Mouse (Mus musculus) forebrain, embryonic 14.5 days (tissue): ENCODE data around the gene Ntn5. TPM values are rescaled to one million over a fixed set of nuclear protein-coding genes. Genes with fewer than 3 reads are reported as not detected.
A peak's percentile ranks its signal among the peaks of the same experiment; 100 is the strongest.

Source experiments
- ATAC-seq: fragments of 200-750 bp; cut with Nextera tagmentation; 2 replicates; pipeline ENCODE4 v1.8.0; 2017; ENCODE audit warnings: mild to moderate bottlenecking, moderate library complexity
- DNase-seq: peaks from one replicate; pipeline ENCODE4 v3.0.0-alpha.2; 2015; ENCODE audit warnings: low spot score
- H3K27ac ChIP-seq: fragments of 300-500 bp; sonication (generic); 2 replicates; pipeline ENCODE4 v1.5.1; 2014; ENCODE audit warnings: low read depth, mild to moderate bottlenecking, control low read depth, low read length, moderate library complexity
- H3K27me3 ChIP-seq: fragments of 300-500 bp; sonication (generic); replicated peaks from 2 replicates; pipeline ENCODE4 v1.6.1; 2014; ENCODE audit warnings: low read length, control low read depth, mixed read lengths; ENCODE audit not compliant: control insufficient read depth, insufficient read depth
- H3K36me3 ChIP-seq: fragments of 300-500 bp; sonication (generic); 2 replicates; pipeline ENCODE4 v1.6.1; 2014; ENCODE audit warnings: low read length, control low read depth; ENCODE audit not compliant: control insufficient read depth, insufficient read depth
- H3K4me1 ChIP-seq: fragments of 300-500 bp; sonication (generic); 2 replicates; pipeline ENCODE4 v1.6.1; 2014; ENCODE audit warnings: antibody characterized with exemption, low read length, control low read depth; ENCODE audit not compliant: control insufficient read depth, insufficient read depth
- H3K4me2 ChIP-seq: fragments of 300-500 bp; sonication (generic); 2 replicates; pipeline ENCODE4 v1.6.1; 2014; ENCODE audit warnings: mild to moderate bottlenecking, control low read depth, low read length
- H3K4me3 ChIP-seq: fragments of 300-500 bp; sonication (generic); 2 replicates; pipeline ENCODE4 v1.5.1; 2014; ENCODE audit warnings: low read depth, low read length, control low read depth
- H3K9ac ChIP-seq: fragments of 300-500 bp; sonication (generic); 2 replicates; pipeline ENCODE4 v1.6.1; 2014; ENCODE audit warnings: mild to moderate bottlenecking, low read length, control low read depth, moderate library complexity
- H3K9me3 ChIP-seq: fragments of 300-500 bp; sonication (generic); replicated peaks from 2 replicates; pipeline ENCODE4 v1.6.1; 2016; ENCODE audit warnings: low read length, control low read depth, mixed read lengths; ENCODE audit not compliant: control insufficient read depth
- WGBS: fragments of 180-500 bp; shearing (Covaris S2); extraction: QIAGEN DNeasy Blood & Tissue Kit; methylation state at CpG from one replicate; pipeline ENCODE4 v1.1.7; 2014; 5-methylcytosine and 5-hydroxymethylcytosine counted together
- polyA plus RNA-seq: library from polyadenylated mRNA; unstranded; fragments of >200 nt; fragmentation: Nextera tagmentation; extraction: Ambion mirVana; gene quantifications from 2 replicates; pipeline ENCODE4 v1.2.1, GENCODE M21; 2014

Gene Ntn5
- polyA plus RNA-seq, 1 experiment from 2014 or later, result 0.41 TPM

DNA sequence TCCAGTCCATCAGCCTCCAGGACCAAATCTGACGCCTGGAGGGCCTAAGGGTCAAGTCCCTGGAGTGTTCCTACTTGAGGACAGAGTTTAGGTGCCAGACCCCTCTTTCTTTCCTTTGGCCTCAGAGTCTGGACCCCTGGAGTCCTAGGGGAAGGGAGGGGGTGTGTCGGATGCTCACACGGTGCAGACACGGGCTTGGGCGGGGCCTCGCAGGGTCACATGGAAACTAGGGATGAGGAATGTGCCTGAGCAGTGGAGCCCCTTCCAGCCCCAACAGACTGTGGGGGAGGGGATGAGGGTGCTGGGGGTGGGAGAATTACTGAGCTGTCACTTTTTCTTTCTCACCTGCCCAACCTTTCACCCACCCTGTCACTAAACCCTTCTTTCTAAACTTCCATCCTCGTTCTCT, 22.1 kb downstream of the Ntn5 start:
- Histone ChIP-seq H3K27ac (no peak overlapping the region; the same call in 1 of the 2 replicates), H3K9me3 (no peaks in the 10 kb centered on the region), H3K4me3 (peak overlapping the region; percentile 52), H3K27me3 (no peaks in the 10 kb centered on the region), H3K4me1 (peaks cover 46% of the 10 kb centered on the region), H3K4me2 (peak overlapping the region; percentile 98), H3K36me3 (peaks cover 14% of the 10 kb centered on the region), H3K9ac (peak overlapping the region; percentile 75)
- DNase-seq (no peak), ATAC-seq (no peak)
- 0% methylated on average over 7 of the region's 7 CpGs for WGBS

DNA sequence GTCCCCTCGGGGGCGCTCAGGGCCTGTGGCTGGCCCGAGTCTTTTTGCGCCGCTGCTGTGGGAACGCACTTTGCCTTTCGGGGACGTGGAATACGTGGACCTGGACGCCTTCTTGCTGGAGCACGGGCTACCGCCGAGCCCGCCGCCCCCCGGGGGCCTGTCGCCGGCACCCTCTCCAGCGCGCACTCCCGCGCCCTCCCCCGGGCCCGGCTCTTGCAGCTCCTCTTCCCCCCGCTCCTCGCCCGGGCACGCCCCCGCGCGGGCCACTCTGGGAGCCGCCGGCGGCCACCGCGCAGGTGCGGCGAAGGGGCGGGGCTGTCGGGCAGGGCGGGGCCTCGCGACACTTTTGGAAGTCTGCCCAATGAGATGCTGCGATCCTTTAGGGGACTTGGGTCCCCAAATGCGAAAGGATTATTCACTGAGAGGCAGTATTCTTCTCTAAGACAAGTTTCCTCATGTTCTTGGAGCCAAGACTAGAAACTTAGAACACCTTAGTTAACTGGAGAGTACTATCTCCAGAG, 23.0 kb downstream of the Ntn5 start:
- DNase-seq (peak; percentile 82), ATAC-seq (peak; percentile 4; the same call in 1 of the 2 replicates)
- 0% methylated on average over 35 of the region's 45 CpGs for WGBS
- Histone ChIP-seq H3K4me3 (peak overlapping the region; percentile 52), H3K36me3 (peaks cover 23% of the 10 kb centered on the region), H3K9me3 (no peaks in the 10 kb centered on the region), H3K27me3 (no peaks in the 10 kb centered on the region), H3K9ac (peak overlapping the region; percentile 75), H3K4me1 (peaks cover 42% of the 10 kb centered on the region), H3K27ac (peak overlapping the region; percentile 63; the same call in 1 of the 2 replicates), H3K4me2 (peak overlapping the region; percentile 98)

DNA sequence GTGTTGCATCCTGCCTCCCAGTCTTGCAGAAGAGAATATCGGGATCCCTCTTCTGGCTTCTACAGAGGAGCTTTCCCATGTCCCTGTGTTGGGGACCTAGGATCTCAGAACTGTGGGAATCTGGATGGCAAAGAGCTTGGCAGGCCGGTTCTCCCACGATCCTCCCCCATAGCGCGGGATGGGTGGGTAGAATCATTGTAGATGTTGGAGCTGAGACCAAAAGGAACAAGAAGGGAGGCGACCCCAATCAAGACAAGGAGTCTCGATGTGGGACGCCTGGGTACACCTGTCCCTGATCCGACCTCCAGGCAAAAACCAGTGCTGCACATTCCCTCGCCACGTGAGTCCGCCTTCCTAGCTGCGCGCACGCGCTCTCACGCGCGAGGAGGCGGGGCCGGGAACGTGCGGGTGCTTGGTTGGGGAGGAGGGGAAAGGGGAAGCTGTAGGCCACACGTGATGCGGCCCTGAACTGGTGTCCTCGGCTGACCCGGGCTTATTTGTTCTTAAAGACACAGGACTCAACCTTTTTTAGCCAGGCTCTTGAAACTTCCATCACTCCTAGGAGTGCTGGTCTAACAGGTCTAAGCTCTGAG, 23.6 kb downstream of the Ntn5 start:
- no peaks in the 10 kb centered on the region for H3K9me3 ChIP-seq
- peak overlapping the region; percentile 98 for H3K4me2 ChIP-seq
- H3K4me1 ChIP-seq, result peaks cover 42% of the 10 kb centered on the region
- H3K36me3 ChIP-seq, result peaks cover 30% of the 10 kb centered on the region
- DNase-seq (peak; percentile 87), ATAC-seq (peak; percentile 4; the same call in 1 of the 2 replicates)
- H3K27me3 ChIP-seq, result no peaks in the 10 kb centered on the region
- H3K4me3 ChIP-seq, result peak overlapping the region; percentile 52
- peak overlapping the region; percentile 63; the same call in 1 of the 2 replicates for H3K27ac ChIP-seq
- peak overlapping the region; percentile 75; the same call in 1 of the 2 replicates for H3K9ac ChIP-seq
- under 1% methylated on average over 27 of the region's 27 CpGs for WGBS

DNA sequence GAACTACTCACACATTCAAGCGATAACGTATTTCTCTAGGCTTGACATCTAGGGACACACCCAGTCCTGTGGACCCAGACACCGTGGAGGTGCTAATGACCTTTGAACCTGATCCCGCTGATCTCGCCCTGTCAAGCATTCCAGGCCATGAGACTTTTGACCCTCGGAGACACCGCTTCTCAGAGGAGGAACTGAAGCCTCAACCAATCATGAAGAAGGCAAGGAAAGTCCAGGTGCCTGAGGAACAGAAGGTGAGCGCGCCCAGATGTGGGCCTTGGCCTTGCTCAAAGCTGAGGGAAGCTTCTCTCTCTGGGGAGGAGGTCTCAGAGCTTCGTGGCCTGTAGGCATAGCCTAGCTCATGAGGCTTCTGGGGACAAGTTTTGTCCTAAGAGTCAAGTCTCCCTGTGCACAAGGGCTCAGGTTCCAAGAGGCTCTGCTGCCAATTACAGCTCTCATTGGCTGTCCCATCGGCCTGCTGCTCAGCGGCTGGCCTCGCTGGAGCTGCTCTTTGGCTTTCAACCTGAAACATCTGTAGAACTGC, 24.5 kb downstream of the Ntn5 start:
- peaks cover 38% of the 10 kb centered on the region for H3K36me3 ChIP-seq
- H3K9ac ChIP-seq, result no peak overlapping the region
- H3K4me1 ChIP-seq, result peaks cover 42% of the 10 kb centered on the region
- no peaks in the 10 kb centered on the region for H3K27me3 ChIP-seq
- peak overlapping the region; percentile 98 for H3K4me2 ChIP-seq
- ATAC-seq (no peak), DNase-seq (no peak)
- no peak overlapping the region for H3K4me3 ChIP-seq
- WGBS, result 64% methylated on average over 13 of the region's 13 CpGs
- peak overlapping the region; percentile 50 for H3K27ac ChIP-seq
- H3K9me3 ChIP-seq, result no peaks in the 10 kb centered on the region

DNA sequence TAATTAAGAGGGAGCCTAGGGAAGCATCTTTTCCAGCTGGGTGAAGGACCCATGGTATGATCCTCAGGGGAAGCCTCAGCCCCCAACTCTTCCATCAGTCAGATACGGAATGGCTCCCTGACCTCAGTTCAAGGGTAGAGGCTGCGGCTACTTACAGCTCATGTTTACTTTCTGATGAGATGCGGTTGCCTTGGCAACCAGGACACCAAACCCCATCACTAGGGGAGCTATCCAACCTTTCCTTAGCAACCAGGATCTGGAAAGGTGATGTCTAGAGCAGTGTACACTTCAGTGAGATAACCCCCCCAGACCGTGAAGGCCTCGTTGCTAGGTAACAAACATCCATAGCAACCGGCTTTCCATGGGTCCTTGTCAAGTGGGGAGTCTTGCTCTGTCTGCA, 25.2 kb downstream of the Ntn5 start:
- H3K36me3 ChIP-seq, result peaks cover 42% of the 10 kb centered on the region
- ATAC-seq (no peak), DNase-seq (peak; percentile 75)
- H3K9ac ChIP-seq, result peak overlapping the region; percentile 5; the same call in 1 of the 2 replicates
- WGBS, result 38% methylated on average over 6 of the region's 6 CpGs
- H3K27me3 ChIP-seq, result no peaks in the 10 kb centered on the region
- peak overlapping the region; percentile 75; the same call in 1 of the 2 replicates for H3K27ac ChIP-seq
- H3K9me3 ChIP-seq, result no peaks in the 10 kb centered on the region
- H3K4me3 ChIP-seq, result no peak overlapping the region
- no peak overlapping the region; the same call in 1 of the 2 replicates for H3K4me2 ChIP-seq
- peaks cover 42% of the 10 kb centered on the region for H3K4me1 ChIP-seq

DNA sequence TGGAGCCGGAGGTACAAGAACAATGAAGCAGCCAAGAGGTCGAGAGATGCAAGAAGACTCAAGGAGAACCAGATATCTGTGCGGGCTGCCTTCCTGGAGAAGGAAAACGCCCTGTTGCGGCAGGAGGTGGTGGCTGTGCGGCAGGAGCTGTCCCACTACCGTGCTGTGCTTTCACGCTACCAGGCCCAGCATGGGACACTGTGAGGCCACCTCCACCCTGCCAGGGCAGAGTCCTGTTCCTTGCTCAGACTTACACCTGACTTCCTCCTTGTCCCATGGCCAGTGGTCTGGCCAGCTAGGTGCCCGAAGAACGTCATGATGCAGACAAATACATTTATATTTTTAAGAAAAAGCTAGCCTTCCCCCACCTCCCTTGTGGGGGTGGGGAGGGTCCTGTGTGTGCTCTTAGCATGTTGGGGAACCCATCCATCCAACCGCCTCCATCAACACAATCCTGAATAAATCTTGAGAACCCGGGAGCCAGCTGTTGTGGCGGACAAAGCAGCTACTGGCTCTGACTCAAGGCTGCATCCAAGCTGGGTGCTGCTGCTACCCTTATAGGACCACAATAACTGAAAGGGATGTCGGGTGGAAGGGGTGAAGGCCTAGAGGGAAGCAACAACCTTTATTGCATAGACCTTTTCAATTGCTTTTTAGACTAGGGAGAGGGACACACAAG, 26.0 kb downstream of the Ntn5 start:
- DNase-seq (no peak), ATAC-seq (no peak)
- 80% methylated on average over 14 of the region's 14 CpGs for WGBS
- no peaks in the 10 kb centered on the region for H3K9me3 ChIP-seq
- H3K27ac ChIP-seq, result peak overlapping the region; percentile 75
- no peak overlapping the region for H3K4me3 ChIP-seq
- peak overlapping the region; percentile 12; the same call in 1 of the 2 replicates for H3K4me2 ChIP-seq
- peaks cover 42% of the 10 kb centered on the region for H3K36me3 ChIP-seq
- peaks cover 47% of the 10 kb centered on the region for H3K4me1 ChIP-seq
- no peaks in the 10 kb centered on the region for H3K27me3 ChIP-seq
- H3K9ac ChIP-seq, result 0 out of 2 replicates have a peak overlapping the region, but pooled peaks have one; percentile 5

DNA sequence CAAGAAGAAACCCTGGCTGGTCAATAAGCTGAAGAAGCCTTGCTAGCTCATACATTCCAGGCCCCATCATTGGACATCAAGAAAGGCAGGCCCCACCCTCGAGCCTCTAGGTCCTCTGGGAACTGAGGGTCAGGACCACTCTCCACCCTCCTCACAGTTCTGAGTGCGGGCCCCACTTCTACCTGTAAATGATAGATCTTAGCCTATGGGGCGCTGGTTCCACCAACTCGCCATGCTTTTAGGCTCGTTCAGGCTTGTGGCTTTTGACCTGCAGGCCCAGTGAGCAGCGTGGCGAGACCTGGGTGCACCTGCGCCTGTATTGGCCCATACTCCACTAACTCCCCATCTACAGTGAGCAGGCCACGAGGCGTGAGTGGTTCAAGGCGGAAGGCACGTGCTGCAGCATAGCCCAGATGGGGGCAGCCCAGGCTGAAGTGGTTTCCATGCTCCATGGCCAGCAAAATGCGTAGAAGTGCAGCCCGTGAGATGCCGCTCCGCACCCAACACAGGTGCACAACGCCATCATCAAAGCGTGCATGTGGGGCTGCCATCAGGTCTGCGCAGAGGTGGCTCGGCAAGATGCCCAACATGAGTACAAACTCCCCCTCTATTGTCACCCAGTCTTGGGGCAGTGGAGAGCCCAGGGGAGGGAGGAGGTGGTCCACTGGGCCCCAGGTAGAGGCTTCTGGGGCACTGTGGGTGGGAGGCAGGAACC, 26.8 kb downstream of the Ntn5 start:
- ATAC-seq (no peak), DNase-seq (no peak)
- 0 out of 2 replicates have a peak overlapping the region, but pooled peaks have one; percentile 75 for H3K27ac ChIP-seq
- H3K9me3 ChIP-seq, result no peaks in the 10 kb centered on the region
- no peak overlapping the region for H3K9ac ChIP-seq
- no peaks in the 10 kb centered on the region for H3K27me3 ChIP-seq
- no peak overlapping the region for H3K4me3 ChIP-seq
- 95% methylated on average over 20 of the region's 20 CpGs for WGBS
- peaks cover 43% of the 10 kb centered on the region for H3K4me1 ChIP-seq
- H3K4me2 ChIP-seq, result no peak overlapping the region
- H3K36me3 ChIP-seq, result peaks cover 42% of the 10 kb centered on the region

DNA sequence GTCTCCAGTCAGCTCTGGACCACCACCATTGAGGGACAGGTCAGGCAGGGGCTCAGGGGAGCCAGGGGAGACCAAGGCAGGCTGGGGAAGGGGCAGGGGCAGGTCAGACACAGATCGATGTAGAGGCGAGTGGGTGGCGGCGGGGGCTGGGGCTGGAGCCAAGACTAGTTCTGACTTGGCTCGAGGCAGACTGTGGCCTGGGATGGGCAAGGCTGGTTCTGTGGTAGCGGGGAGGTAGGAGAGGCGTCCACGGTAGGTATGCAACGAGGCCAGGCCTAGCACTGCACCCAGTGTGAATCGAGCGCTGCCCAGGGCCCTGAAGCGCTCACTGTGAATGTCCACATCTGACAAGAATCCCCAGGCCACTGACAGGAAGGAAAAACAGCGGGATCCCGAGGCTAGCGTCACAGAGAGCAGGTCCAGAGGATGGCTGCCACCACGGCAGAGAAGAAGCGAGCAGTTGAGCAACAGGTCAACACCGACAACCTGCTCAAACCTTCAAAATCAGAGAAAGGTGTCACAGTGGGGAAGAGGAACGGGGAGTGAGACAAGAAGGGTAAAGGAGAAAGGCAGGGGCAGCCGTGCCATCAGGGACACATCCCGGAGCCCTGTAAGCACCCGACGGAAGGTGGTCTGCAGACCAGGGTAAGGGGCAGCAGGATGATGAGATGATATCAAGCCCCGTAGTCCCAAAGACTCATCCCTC, 27.6 kb downstream of the Ntn5 start:
- Histone ChIP-seq H3K9ac (no peak overlapping the region), H3K36me3 (peaks cover 42% of the 10 kb centered on the region), H3K9me3 (no peaks in the 10 kb centered on the region), H3K27me3 (no peaks in the 10 kb centered on the region), H3K4me1 (peaks cover 43% of the 10 kb centered on the region), H3K27ac (no peak overlapping the region), H3K4me2 (no peak overlapping the region), H3K4me3 (no peak overlapping the region)
- no peak for DNase-seq
- no peak for ATAC-seq
- WGBS, result 93% methylated on average over 24 of the region's 24 CpGs
